Mouse (Mus musculus) megakaryocyte, embryonic 14.5 days (primary cell): ENCODE measurements around the gene Krt86.

Source experiments
- FLI1 ChIP-seq: IDR thresholded peaks from 2 replicates; pipeline ENCODE4 v1.6.1; 2012; ENCODE audit warnings: low read length, inconsistent platforms, mixed read lengths
- GATA1 ChIP-seq: IDR thresholded peaks from 3 replicates; pipeline ENCODE4 v1.6.1; 2012; ENCODE audit warnings: mixed read lengths, low read length, inconsistent platforms, borderline replicate concordance

- TF ChIP-seq GATA1: no peak
- no peak for TF ChIP-seq FLI1
These were observed 33.8 kb downstream of the Krt86 start for GRCm38 (mm10) chr15:101506896-101507758.
